Mouse (Mus musculus) ES-E14 (cell line): ENCODE measurements around the gene Cnksr3.

Experiments used
- CHD2 ChIP-seq: IDR thresholded peaks from 2 replicates; pipeline ENCODE4 v1.6.1; 2014; ENCODE audit warnings: mild to moderate bottlenecking, low read depth, low read length, inconsistent platforms
- HCFC1 ChIP-seq: IDR thresholded peaks from 2 replicates; pipeline ENCODE4 v1.6.1; 2012; ENCODE audit warnings: low read length, inconsistent platforms, borderline replicate concordance; ENCODE audit not compliant: insufficient read depth

DNA sequence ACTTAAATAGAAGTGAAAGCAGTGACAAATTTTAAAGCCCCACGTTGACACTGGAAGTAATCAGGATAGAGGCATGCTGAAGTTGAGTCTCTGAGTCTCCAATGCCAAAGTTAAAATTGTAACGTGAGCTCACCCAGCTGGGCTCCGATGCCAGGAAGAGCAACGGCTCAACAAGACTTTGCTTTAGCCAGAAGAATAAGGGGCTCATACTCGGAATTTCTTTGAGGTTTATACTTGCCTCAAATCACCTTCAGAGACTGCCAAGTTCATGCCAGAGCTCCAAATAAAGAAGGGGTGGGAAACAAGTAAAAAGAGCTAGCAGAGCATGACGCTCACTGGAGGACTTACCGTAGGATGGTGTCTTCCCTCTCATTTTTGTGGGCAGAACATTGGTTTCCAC lies 85.8 kb downstream of the Cnksr3 start:
- TF ChIP-seq CHD2, result no peak
- no peak for TF ChIP-seq HCFC1
